23 mouse cellular contexts compared by ENCODE assay signal in the genomic region with DNA sequence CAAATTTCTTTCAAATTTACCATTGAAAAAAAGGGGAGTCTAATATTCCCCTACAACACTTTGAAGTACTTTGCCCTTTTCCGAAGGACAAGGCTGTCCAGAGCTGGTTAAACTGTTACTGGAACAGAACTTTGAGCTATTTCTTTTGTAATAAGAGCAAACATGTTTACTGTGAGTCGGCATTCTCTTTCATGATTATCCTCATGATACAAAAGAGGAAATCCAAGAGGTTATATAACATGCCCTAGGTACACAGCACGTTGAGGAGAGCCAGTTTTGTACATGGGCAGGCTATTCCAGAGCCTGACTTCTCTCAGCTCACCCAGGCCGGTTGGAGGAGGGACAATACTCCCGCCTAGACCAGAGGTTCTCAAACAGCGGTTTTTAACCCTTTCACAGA. TPM values are rescaled to one million over a fixed set of nuclear protein-coding genes. Genes with fewer than 3 reads are reported as not detected.
A peak's percentile ranks its signal among the peaks of the same experiment; 100 is the strongest.
DNase-seq lines count a peak whose midpoint lies in the region; ATAC-seq and TF ChIP-seq lines count a peak whose summit lies in the region.
"Had no signal": no experiment of that assay in that cellular context is flagged by ENCODE, and none has a peak within 500 bp of the region (broad histone marks: within the 10 kb centered on the region; RNA-seq: fewer than 3 reads in every experiment).

No protein-coding gene starts in this region.

- ATAC-seq in lung, postnatal 0 days: no peak
- no peak; the same call in 1 of the 2 replicates for ATAC-seq in kidney, postnatal 0 days (replicated peaks; ENCODE audit: low FRiP score, low read depth)
- peak; percentile 54 for ATAC-seq in liver, embryonic 13.5 days (ENCODE audit: low read depth)
- peak; percentile 75 for ATAC-seq in stomach, postnatal 0 days (ENCODE audit: low FRiP score, low TSS enrichment)
- ATAC-seq: forebrain, embryonic 16.5 days had no signal

- 45% methylated on average over 6 of the region's 6 CpGs for WGBS in lung, postnatal 0 days
- 53% methylated on average over 6 of the region's 6 CpGs for WGBS in kidney, postnatal 0 days
- WGBS in liver, embryonic 13.5 days (ENCODE audit: insufficient replicate concordance): 56% methylated on average over 6 of the region's 6 CpGs
- WGBS in stomach, postnatal 0 days: 41% methylated on average over 6 of the region's 6 CpGs

- no peaks in the 10 kb centered on the region for H3K36me3 ChIP-seq in lung, postnatal 0 days (ENCODE audit: insufficient read depth, low read length)
- H3K36me3 ChIP-seq in kidney, postnatal 0 days (ENCODE audit: insufficient read depth, low read length): no peaks in the 10 kb centered on the region
- H3K36me3 ChIP-seq in liver, embryonic 13.5 days: peaks cover 25% of the 10 kb centered on the region
- H3K36me3 ChIP-seq in stomach, postnatal 0 days (ENCODE audit: control insufficient read depth, insufficient read depth, low read length): no peaks in the 10 kb centered on the region
- H3K36me3 ChIP-seq: hindbrain, embryonic 13.5 days; limb, embryonic 12.5 days had no signal

- no peak for TF ChIP-seq EP300 in lung, postnatal 0 days (IDR thresholded peaks at IDR 0.05)
- no peak for TF ChIP-seq EP300 in stomach, postnatal 0 days (optimal IDR thresholded peaks at IDR 0.05)

- TF ChIP-seq CTCF in lung, postnatal 0 days (IDR thresholded peaks at IDR 0.05): no peak
- TF ChIP-seq CTCF in kidney, postnatal 0 days (IDR thresholded peaks at IDR 0.05; ENCODE audit: low read depth): no peak
- no peak for TF ChIP-seq CTCF in stomach, postnatal 0 days (IDR thresholded peaks at IDR 0.05; ENCODE audit: low read depth)

- no peaks in the 10 kb centered on the region for H3K27me3 ChIP-seq in lung, postnatal 0 days (replicated peaks; ENCODE audit: insufficient read depth, low read length)
- H3K27me3 ChIP-seq in kidney, postnatal 0 days (ENCODE audit: insufficient read depth, low read length): no peaks in the 10 kb centered on the region
- H3K27me3 ChIP-seq in liver, embryonic 13.5 days: no peaks in the 10 kb centered on the region
- no peaks in the 10 kb centered on the region for H3K27me3 ChIP-seq in stomach, postnatal 0 days (ENCODE audit: control insufficient read depth, insufficient read depth, low read length)
- H3K27me3 ChIP-seq: hindbrain, embryonic 13.5 days; limb, embryonic 12.5 days had no signal

- no peaks in the 10 kb centered on the region for H3K9me3 ChIP-seq in lung, postnatal 0 days (ENCODE audit: low read length)
- H3K9me3 ChIP-seq in kidney, postnatal 0 days (replicated peaks; ENCODE audit: low read length): no peaks in the 10 kb centered on the region
- H3K9me3 ChIP-seq in liver, embryonic 13.5 days (replicated peaks): no peaks in the 10 kb centered on the region
- H3K9me3 ChIP-seq in stomach, postnatal 0 days (ENCODE audit: control insufficient read depth, low read length): no peaks in the 10 kb centered on the region
- H3K9me3 ChIP-seq: hindbrain, embryonic 13.5 days; limb, embryonic 12.5 days had no signal

- DNase-seq in lung, postnatal 0 days (ENCODE audit: low spot score): peak; percentile 18
- no peak for DNase-seq in lung, postnatal 10 days
- peak; percentile 16 for DNase-seq in kidney, postnatal 0 days (ENCODE audit: low spot score)
- DNase-seq in liver, embryonic 13.5 days: no peak
- DNase-seq in stomach, postnatal 0 days (ENCODE audit: low spot score): peak; percentile 42
- DNase-seq in left cerebral cortex, postnatal 4 days: no peak
- DNase-seq in spleen, postnatal 10 days (ENCODE audit: low spot score in 2 of 2): no peak
- no peak for DNase-seq in adrenal gland, adult 8-10 months
- DNase-seq: adrenal gland, postnatal 25 days; cerebellum, postnatal 10 days; embryo, embryonic 11 days; heart, adult 18-20 months; midbrain, embryonic 14.5 days had no signal

- H3K4me2 ChIP-seq in lung, postnatal 0 days (replicated peaks; ENCODE audit: low read depth, low read length): no peak overlapping the region
- no peak overlapping the region for H3K4me2 ChIP-seq in kidney, postnatal 0 days (ENCODE audit: low read length)
- no peak overlapping the region for H3K4me2 ChIP-seq in liver, embryonic 13.5 days
- no peak overlapping the region for H3K4me2 ChIP-seq in stomach, postnatal 0 days (replicated peaks; ENCODE audit: low read depth)
- H3K4me2 ChIP-seq: hindbrain, embryonic 13.5 days; limb, embryonic 12.5 days had no signal

- H3K4me3 ChIP-seq in lung, postnatal 0 days (ENCODE audit: low read depth, low read length): no peak overlapping the region
- H3K4me3 ChIP-seq in kidney, postnatal 0 days (replicated peaks; ENCODE audit: low read depth, low read length): no peak overlapping the region
- no peak overlapping the region for H3K4me3 ChIP-seq in liver, embryonic 13.5 days (replicated peaks)
- H3K4me3 ChIP-seq in stomach, postnatal 0 days (ENCODE audit: low read depth, low read length): no peak overlapping the region
- H3K4me3 ChIP-seq: hindbrain, embryonic 13.5 days; layer of hippocampus, adult 2 months; left cerebral cortex, adult 2 months; limb, embryonic 12.5 days had no signal

- H3K4me1 ChIP-seq in lung, postnatal 0 days (ENCODE audit: insufficient read depth, low read depth, low read length): no peaks in the 10 kb centered on the region
- no peaks in the 10 kb centered on the region for H3K4me1 ChIP-seq in kidney, postnatal 0 days (replicated peaks; ENCODE audit: insufficient read depth, low read length)
- H3K4me1 ChIP-seq in liver, embryonic 13.5 days (replicated peaks): peaks cover 51% of the 10 kb centered on the region
- H3K4me1 ChIP-seq in stomach, postnatal 0 days (replicated peaks; ENCODE audit: control insufficient read depth, insufficient read depth): no peaks in the 10 kb centered on the region
- H3K4me1 ChIP-seq: hindbrain, embryonic 13.5 days; limb, embryonic 12.5 days had no signal

- H3K27ac ChIP-seq in lung, postnatal 0 days (ENCODE audit: low read length): no peak overlapping the region
- no peak overlapping the region for H3K27ac ChIP-seq in kidney, postnatal 0 days
- peak overlapping the region; percentile 73 for H3K27ac ChIP-seq in liver, embryonic 13.5 days
- H3K27ac ChIP-seq in stomach, postnatal 0 days (replicated peaks): no peak overlapping the region
- H3K27ac ChIP-seq: hindbrain, embryonic 13.5 days; layer of hippocampus, adult 2 months; left cerebral cortex, adult 2 months; limb, embryonic 12.5 days; macrophage had no signal

- intact Hi-C loops in left cerebral cortex, postnatal 4 days (cut with DNase I): no loop called here

- no peak overlapping the region for H3K9ac ChIP-seq in lung, postnatal 0 days (replicated peaks; ENCODE audit: low read depth)
- no peak overlapping the region for H3K9ac ChIP-seq in kidney, postnatal 0 days (ENCODE audit: low read depth, low read length)
- H3K9ac ChIP-seq in liver, embryonic 13.5 days: no peak overlapping the region
- no peak overlapping the region for H3K9ac ChIP-seq in stomach, postnatal 0 days (ENCODE audit: low read length)
- H3K9ac ChIP-seq: hindbrain, embryonic 13.5 days; limb, embryonic 12.5 days had no signal

RNA-seq across cellular contexts. Expression of a gene that starts 7.4 kb away (rescaled TPM):
- polyA plus RNA-seq in lung, postnatal 0 days (2015; fragmentation: Nextera tagmentation; extraction: Ambion mirVana): 46.2 and 48.6 TPM in 2 replicates
- 127 and 144 TPM in 2 replicates for polyA plus RNA-seq in kidney, postnatal 0 days (2015; fragmentation: Nextera tagmentation; extraction: Ambion mirVana)
- 146 and 178 TPM in 2 replicates for polyA plus RNA-seq in liver, embryonic 13.5 days (2015; fragmentation: Nextera tagmentation; extraction: Ambion mirVana)
- polyA plus RNA-seq in stomach, postnatal 0 days (2015; fragmentation: Nextera tagmentation; extraction: Ambion mirVana): 49.7 and 51.2 TPM in 2 replicates
- total RNA-seq in left cerebral cortex, postnatal 4 days (2021): 10 to 100 TPM; 14.9 to 16.0 TPM
- total RNA-seq in adrenal gland, adult 8-10 months (2022): 100 to 1,000 TPM in 2 of 4 experiments, 10 to 100 TPM in 2; 83.1 to 149 (median 112) TPM

RNA-seq across cellular contexts. Expression of a gene that starts 55.9 kb away (rescaled TPM):
- not detected in 2 replicates for polyA plus RNA-seq in lung, postnatal 0 days (2015; fragmentation: Nextera tagmentation; extraction: Ambion mirVana)
- polyA plus RNA-seq in kidney, postnatal 0 days (2015; fragmentation: Nextera tagmentation; extraction: Ambion mirVana): not detected in 2 replicates
- polyA plus RNA-seq in liver, embryonic 13.5 days (2015; fragmentation: Nextera tagmentation; extraction: Ambion mirVana): not detected in 2 replicates
- not detected in 2 replicates for polyA plus RNA-seq in stomach, postnatal 0 days (2015; fragmentation: Nextera tagmentation; extraction: Ambion mirVana)
- total RNA-seq in left cerebral cortex, postnatal 4 days (2021): not detected
- not detected for total RNA-seq in adrenal gland, adult 8-10 months (2022)
- total RNA-seq: adrenal gland, postnatal 25 days; gastrocnemius, adult 18-20 months; heart, adult 18-20 months; layer of hippocampus, adult 2 months; left cerebral cortex, adult 2 months had no signal
- polyA plus RNA-seq: C2C12; forebrain, embryonic 16.5 days; heart, postnatal 0 days; hindbrain, embryonic 13.5 days; limb, embryonic 12.5 days; macrophage; midbrain, embryonic 14.5 days; spleen, adult 2 months had no signal

RNA-seq across cellular contexts. Expression of a gene that starts 55.9 kb away (rescaled TPM):
- polyA plus RNA-seq in lung, postnatal 0 days (2015; fragmentation: Nextera tagmentation; extraction: Ambion mirVana): not detected in 2 replicates
- 0.04 and 0.06 TPM in 2 replicates for polyA plus RNA-seq in kidney, postnatal 0 days (2015; fragmentation: Nextera tagmentation; extraction: Ambion mirVana)
- polyA plus RNA-seq in liver, embryonic 13.5 days (2015; fragmentation: Nextera tagmentation; extraction: Ambion mirVana): 0.06 TPM in 2 replicates
- not detected in 2 replicates for polyA plus RNA-seq in stomach, postnatal 0 days (2015; fragmentation: Nextera tagmentation; extraction: Ambion mirVana)
- not detected for total RNA-seq in left cerebral cortex, postnatal 4 days (2021)
- under 1 TPM in 1 of 4 experiments, not detected in 3; 0.09 TPM for total RNA-seq in adrenal gland, adult 8-10 months (2022)
- total RNA-seq: adrenal gland, postnatal 25 days; gastrocnemius, adult 18-20 months; heart, adult 18-20 months; layer of hippocampus, adult 2 months; left cerebral cortex, adult 2 months had no signal
- polyA plus RNA-seq: C2C12; forebrain, embryonic 16.5 days; hindbrain, embryonic 13.5 days; limb, embryonic 12.5 days; midbrain, embryonic 14.5 days had no signal

RNA-seq across cellular contexts. Expression of a gene that starts 56.3 kb away (rescaled TPM):
- 0.02 and 0.04 TPM in 2 replicates for polyA plus RNA-seq in lung, postnatal 0 days (2015; fragmentation: Nextera tagmentation; extraction: Ambion mirVana)
- 0.04 TPM in 2 replicates for polyA plus RNA-seq in kidney, postnatal 0 days (2015; fragmentation: Nextera tagmentation; extraction: Ambion mirVana)
- polyA plus RNA-seq in liver, embryonic 13.5 days (2015; fragmentation: Nextera tagmentation; extraction: Ambion mirVana): not detected in 2 replicates
- 15.2 and 17.2 TPM in 2 replicates for polyA plus RNA-seq in stomach, postnatal 0 days (2015; fragmentation: Nextera tagmentation; extraction: Ambion mirVana)
- under 1 TPM; 0.22 to 0.58 TPM for total RNA-seq in left cerebral cortex, postnatal 4 days (2021)
- not detected for total RNA-seq in adrenal gland, adult 8-10 months (2022)
- total RNA-seq: adrenal gland, postnatal 25 days; left cerebral cortex, adult 2 months had no signal
- polyA plus RNA-seq: forebrain, embryonic 16.5 days; hindbrain, embryonic 13.5 days; limb, embryonic 12.5 days; macrophage had no signal

RNA-seq across cellular contexts. Expression of a gene that starts 56.8 kb away (rescaled TPM):
- 0.07 TPM in 1 of 2 replicates, not detected in the other for polyA plus RNA-seq in lung, postnatal 0 days (2015; fragmentation: Nextera tagmentation; extraction: Ambion mirVana)
- polyA plus RNA-seq in kidney, postnatal 0 days (2015; fragmentation: Nextera tagmentation; extraction: Ambion mirVana): not detected in 2 replicates
- not detected in 2 replicates for polyA plus RNA-seq in liver, embryonic 13.5 days (2015; fragmentation: Nextera tagmentation; extraction: Ambion mirVana)
- 98.8 and 101 TPM in 2 replicates for polyA plus RNA-seq in stomach, postnatal 0 days (2015; fragmentation: Nextera tagmentation; extraction: Ambion mirVana)
- under 1 TPM; 0.36 to 0.40 TPM for total RNA-seq in left cerebral cortex, postnatal 4 days (2021)
- total RNA-seq in adrenal gland, adult 8-10 months (2022): not detected
- total RNA-seq: adrenal gland, postnatal 25 days; gastrocnemius, adult 18-20 months; layer of hippocampus, adult 2 months; left cerebral cortex, adult 2 months had no signal
- polyA plus RNA-seq: C2C12; forebrain, embryonic 16.5 days; hindbrain, embryonic 13.5 days; limb, embryonic 12.5 days; macrophage; midbrain, embryonic 14.5 days; spleen, adult 2 months had no signal

Comparison
In these comparisons a context has a peak if more than half of its experiments do, and no peak if none do; other contexts are left out.
1. DNase-seq: peak in lung, postnatal 0 days (single experiment), kidney, postnatal 0 days (single experiment) and stomach, postnatal 0 days (single experiment); none in lung, postnatal 10 days (single experiment), liver, embryonic 13.5 days (single experiment), left cerebral cortex, postnatal 4 days (single experiment), spleen, postnatal 10 days (0 of 2) and adrenal gland, adult 8-10 months (single experiment).
2. ATAC-seq: peak in liver, embryonic 13.5 days (single experiment) and stomach, postnatal 0 days (single experiment); none in lung, postnatal 0 days (single experiment) and kidney, postnatal 0 days (single experiment).